Mouse (Mus musculus) thymus, adult 2 months (tissue): Measurements from ENCODE around the gene Madd.

Experiments
- CTCF ChIP-seq: fragments of 200-500 bp; IDR thresholded peaks from 2 replicates; pipeline ENCODE4 v1.5.1; 2012; ENCODE audit warnings: mild to moderate bottlenecking, control low read depth, low read length, moderate library complexity, borderline replicate concordance; ENCODE audit not compliant: control insufficient read depth, poor library complexity, insufficient read depth; ENCODE audit errors: extremely low read depth
- POLR2A ChIP-seq: fragments of 200-500 bp; IDR thresholded peaks from 2 replicates; pipeline ENCODE4 v1.6.1; 2012; ENCODE audit warnings: mild to moderate bottlenecking, low read length, control low read depth, moderate library complexity; ENCODE audit not compliant: control insufficient read depth, poor library complexity, insufficient read depth; ENCODE audit errors: extremely low read depth

- TF ChIP-seq CTCF, result no peak
- TF ChIP-seq POLR2A, result no peak
These were observed 73.2 kb downstream of the Madd start for GRCm38 (mm10) chr2:91110429-91110828.
